Mouse (Mus musculus) gastrocnemius, postnatal 4 days (tissue): Measurements from ENCODE around the gene Ppp1r27. TPM values are rescaled to one million over a fixed set of nuclear protein-coding genes. Genes with fewer than 3 reads are reported as not detected.
A peak's percentile ranks its signal among the peaks of the same experiment; 100 is the strongest.

Experiments
- DNase-seq, 2 experiments: peaks; one replicate each; pipeline ENCODE4 v3.0.0; 2021 to 2022; ENCODE audit warnings: low spot score in 2 of 2, mixed read lengths in 2 of 2
- total RNA-seq, 2 experiments: library from RNA; stranded (reverse); gene quantifications; 2 replicates each; pipeline ENCODE4 v1.2.3; 2021

Ppp1r27 gene
- total RNA-seq, 2 experiments from 2014 or later = 80.7 to 99.3 TPM

- no peak for DNase-seq
Measured at GRCm38 (mm10) chr11:120548786-120549167, 2.2 kb downstream of the Ppp1r27 start.

- no peak for DNase-seq
Measured at GRCm38 (mm10) chr11:120548214-120548613, 2.7 kb downstream of the Ppp1r27 start.

GRCm38 (mm10) chr11:120547469-120547868 is 3.5 kb downstream of the Ppp1r27 start:
- no peak for DNase-seq

- no peak for DNase-seq
Measured at GRCm38 (mm10) chr11:120545964-120546363, 5.0 kb downstream of the Ppp1r27 start.

GRCm38 (mm10) chr11:120542376-120542775 is 8.6 kb downstream of the Ppp1r27 start:
- DNase-seq = no peak

- peak; percentile 15 to 22 for DNase-seq
Measured at GRCm38 (mm10) chr11:120541907-120542306, 9.0 kb downstream of the Ppp1r27 start.

- peak; percentile 15 to 16 for DNase-seq
Measured at GRCm38 (mm10) chr11:120539285-120540014, 11.5 kb downstream of the Ppp1r27 start.

GRCm38 (mm10) chr11:120538955-120539284 is 12.0 kb downstream of the Ppp1r27 start:
- DNase-seq = peak in 1 of 2 experiments; percentile 14

GRCm38 (mm10) chr11:120538485-120538884 is 12.4 kb downstream of the Ppp1r27 start:
- peak; percentile 30 to 47 for DNase-seq

- no peak for DNase-seq
Measured at GRCm38 (mm10) chr11:120535804-120536203, 15.1 kb downstream of the Ppp1r27 start.

GRCm38 (mm10) chr11:120535145-120535544 is 15.8 kb downstream of the Ppp1r27 start:
- DNase-seq = no peak

GRCm38 (mm10) chr11:120534093-120534492 is 16.8 kb downstream of the Ppp1r27 start:
- no peak for DNase-seq

GRCm38 (mm10) chr11:120531646-120532045 is 19.3 kb downstream of the Ppp1r27 start:
- DNase-seq = no peak

- DNase-seq = peak in 1 of 2 experiments; percentile 47
Measured at GRCm38 (mm10) chr11:120530085-120530964, 20.6 kb downstream of the Ppp1r27 start, which contains the start of gene Gcgr. Gcgr (plus strand) TSS chr11:120530699.

- no peak for DNase-seq
Measured at GRCm38 (mm10) chr11:120528903-120529302, 22.0 kb downstream of the Ppp1r27 start.

GRCm38 (mm10) chr11:120527690-120528354 is 23.1 kb downstream of the Ppp1r27 start:
- no peak for DNase-seq

- DNase-seq = no peak
Measured at GRCm38 (mm10) chr11:120525959-120526358, 25.0 kb downstream of the Ppp1r27 start.

GRCm38 (mm10) chr11:120522581-120522980 is 28.4 kb downstream of the Ppp1r27 start:
- no peak for DNase-seq

- peak in 1 of 2 experiments; percentile 21 for DNase-seq
Measured at GRCm38 (mm10) chr11:120520967-120521540, 29.9 kb downstream of the Ppp1r27 start.

GRCm38 (mm10) chr11:120520498-120520897 is 30.4 kb downstream of the Ppp1r27 start:
- DNase-seq = no peak

GRCm38 (mm10) chr11:120519738-120520137 is 31.2 kb downstream of the Ppp1r27 start:
- DNase-seq = peak in 1 of 2 experiments; percentile 43
